23 mouse cellular contexts compared by ENCODE assay signal in the genomic region with DNA sequence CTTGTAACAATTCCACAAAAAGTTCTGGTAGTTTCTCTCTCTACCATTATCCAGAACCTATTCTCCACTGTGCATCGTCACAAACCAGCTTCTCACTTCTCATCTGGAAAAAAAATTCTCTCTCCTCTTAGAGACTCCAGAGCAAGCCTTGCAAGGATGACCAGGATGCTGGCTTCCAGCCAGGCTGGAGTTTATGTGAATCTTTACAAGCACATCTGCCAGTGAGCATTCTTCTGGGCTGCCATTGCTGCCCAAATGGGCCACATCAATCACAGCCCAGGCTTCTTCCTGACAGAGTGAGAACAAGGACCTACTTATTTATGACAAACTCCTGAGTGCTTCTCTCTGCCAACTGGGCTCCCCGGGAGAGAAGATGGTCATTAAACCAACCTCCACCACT.
DNase-seq lines count a peak whose midpoint lies in the region; ATAC-seq lines count a peak whose summit lies in the region.
"Had no signal": no experiment of that assay in that cellular context is flagged by ENCODE, and none has a peak within 500 bp of the region (broad histone marks: within the 10 kb centered on the region; RNA-seq: fewer than 3 reads in every experiment).

No protein-coding gene starts in this region.

- H3K9me3 ChIP-seq in kidney, embryonic 16.5 days (ENCODE audit: low read length): no peaks in the 10 kb centered on the region
- H3K9me3 ChIP-seq in neural tube, embryonic 15.5 days (replicated peaks): no peaks in the 10 kb centered on the region
- H3K9me3 ChIP-seq: heart, embryonic 10.5 days; hindbrain, embryonic 13.5 days; midbrain, embryonic 12.5 days; stomach, embryonic 15.5 days had no signal

- no peak overlapping the region for H3K4me3 ChIP-seq in kidney, embryonic 16.5 days (ENCODE audit: low read length)
- no peak overlapping the region for H3K4me3 ChIP-seq in neural tube, embryonic 15.5 days (replicated peaks)
- H3K4me3 ChIP-seq: heart, embryonic 10.5 days; hindbrain, embryonic 13.5 days; midbrain, embryonic 12.5 days; myocyte; stomach, embryonic 15.5 days had no signal

- no peak overlapping the region for H3K4me2 ChIP-seq in kidney, embryonic 16.5 days (replicated peaks; ENCODE audit: low read depth, low read length)
- no peak overlapping the region for H3K4me2 ChIP-seq in neural tube, embryonic 15.5 days
- H3K4me2 ChIP-seq: hindbrain, embryonic 13.5 days; midbrain, embryonic 12.5 days; stomach, embryonic 15.5 days had no signal

- no peak overlapping the region for H3K9ac ChIP-seq in kidney, embryonic 16.5 days (replicated peaks; ENCODE audit: low read length)
- no peak overlapping the region for H3K9ac ChIP-seq in neural tube, embryonic 15.5 days (replicated peaks)
- H3K9ac ChIP-seq: hindbrain, embryonic 13.5 days; midbrain, embryonic 12.5 days; stomach, embryonic 15.5 days had no signal

- no peaks in the 10 kb centered on the region for H3K36me3 ChIP-seq in kidney, embryonic 16.5 days (ENCODE audit: insufficient read depth, low read length)
- no peaks in the 10 kb centered on the region for H3K36me3 ChIP-seq in neural tube, embryonic 15.5 days
- H3K36me3 ChIP-seq: heart, embryonic 10.5 days; hindbrain, embryonic 13.5 days; midbrain, embryonic 12.5 days; stomach, embryonic 15.5 days had no signal

- no peak for ATAC-seq in kidney, embryonic 16.5 days (ENCODE audit: low FRiP score, low TSS enrichment)
- 0 out of 2 replicates have a peak, but pooled peaks have one; percentile 28 for ATAC-seq in neural tube, embryonic 15.5 days (ENCODE audit: low FRiP score)
- ATAC-seq in activated CD4-positive, CD25-positive, alpha-beta regulatory T cell, adult 4 months: no peak
- ATAC-seq: intestine, embryonic 16.5 days had no signal

- no peaks in the 10 kb centered on the region for H3K4me1 ChIP-seq in kidney, embryonic 16.5 days (ENCODE audit: insufficient read depth, low read length)
- H3K4me1 ChIP-seq in neural tube, embryonic 15.5 days: no peaks in the 10 kb centered on the region
- H3K4me1 ChIP-seq: heart, embryonic 10.5 days; hindbrain, embryonic 13.5 days; midbrain, embryonic 12.5 days; stomach, embryonic 15.5 days had no signal

- peak; percentile 58 for DNase-seq in kidney, adult 18-20 months
- DNase-seq in neural tube, embryonic 10.5 days (ENCODE audit: extremely low spot score, low spot score): no peak
- peak; percentile 70 for DNase-seq in kidney, postnatal 14 days
- no peak for DNase-seq in adrenal gland, postnatal 14 days
- no peak for DNase-seq in thymus, postnatal 10 days (ENCODE audit: low spot score in 2 of 2)
- DNase-seq: adrenal gland, adult 2 months; cerebellum, adult 11 months; cerebellum, postnatal 14 days; gastrocnemius, postnatal 36 days; heart, postnatal 10 days; right cerebral cortex, adult 18-20 months; spleen, adult 18-20 months; thymus, adult 2 months had no signal

- no peak overlapping the region for H3K27ac ChIP-seq in kidney, embryonic 16.5 days (ENCODE audit: low read length)
- no peak overlapping the region for H3K27ac ChIP-seq in neural tube, embryonic 15.5 days (replicated peaks)
- H3K27ac ChIP-seq: heart, embryonic 10.5 days; hindbrain, embryonic 13.5 days; macrophage; midbrain, embryonic 12.5 days; stomach, embryonic 15.5 days had no signal

- 0 out of 2 replicates have a peak, but pooled peaks cover 2% of the 10 kb centered on the region for H3K27me3 ChIP-seq in kidney, embryonic 16.5 days (ENCODE audit: insufficient read depth, low read length)
- H3K27me3 ChIP-seq in neural tube, embryonic 15.5 days (replicated peaks): no peaks in the 10 kb centered on the region
- H3K27me3 ChIP-seq: hindbrain, embryonic 13.5 days; midbrain, embryonic 12.5 days; stomach, embryonic 15.5 days had no signal

- WGBS in kidney, embryonic 16.5 days: 43% methylated on average over 2 of the region's 2 CpGs
- WGBS in neural tube, embryonic 15.5 days: 30% methylated on average over 2 of the region's 2 CpGs

Comparison
In these comparisons a context has a peak if more than half of its experiments do, and no peak if none do; other contexts are left out.
1. DNase-seq: peak in kidney, adult 18-20 months (single experiment) and kidney, postnatal 14 days (single experiment); none in neural tube, embryonic 10.5 days (single experiment), adrenal gland, postnatal 14 days (single experiment) and thymus, postnatal 10 days (0 of 2).